Mouse (Mus musculus) frontal cortex, adult 2 months (tissue): ENCODE measurements around the gene Cabp1. TPM values are rescaled to one million over a fixed set of nuclear protein-coding genes. Genes with fewer than 3 reads are reported as not detected.
A peak's percentile ranks its signal among the peaks of the same experiment; 100 is the strongest.

Source experiments
- DNase-seq, 2 experiments: peaks; one replicate each; pipeline ENCODE4 v3.0.0; 2022; ENCODE audit warnings: low spot score in 1 of 2; ENCODE audit errors: extremely low spot score in 1 of 2
- polyA plus RNA-seq: library from polyadenylated mRNA; depleted of rRNA; stranded (reverse); fragments of >200 nt; gene quantifications from 2 replicates; pipeline ENCODE4 v1.2.3, GENCODE M21; 2012; rRNA removed

Gene Cabp1
- 291 and 354 TPM in 2 replicates for polyA plus RNA-seq

GRCm38 (mm10) chr5:115193669-115194625, at the start of gene Cabp1:
Cabp1 (minus strand) TSS chr5:115194381.
- peak in 1 of 2 experiments; percentile 73 for DNase-seq

DNA sequence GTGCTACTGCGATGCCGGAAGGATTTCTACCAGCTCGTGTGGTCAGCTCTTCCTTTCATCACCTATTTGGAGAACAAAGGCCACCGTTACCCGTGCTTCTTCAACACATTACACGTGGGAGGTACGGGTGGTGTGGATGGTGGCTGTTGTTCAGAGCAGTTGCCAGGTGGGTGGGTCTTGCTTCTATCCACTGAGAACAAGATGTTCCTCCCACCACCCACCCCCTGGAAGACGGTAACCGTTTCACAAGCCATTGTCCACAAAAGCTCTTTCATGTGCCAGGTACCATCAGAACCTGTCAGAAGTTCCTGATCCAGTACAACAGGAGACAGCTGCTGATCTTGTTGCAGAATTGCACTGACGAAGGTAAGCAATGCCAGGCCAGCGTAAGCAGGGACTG, 46.0 kb upstream of the Cabp1 start:
- no peak for DNase-seq

- DNase-seq, result no peak
Measured at GRCm38 (mm10) chr5:115238729-115239195, 44.6 kb upstream of the Cabp1 start.

GRCm38 (mm10) chr5:115237803-115238728, 43.9 kb upstream of the Cabp1 start:
- DNase-seq, result peak; percentile 78 to 94

GRCm38 (mm10) chr5:115235786-115236263, 41.6 kb upstream of the Cabp1 start, which contains the start of gene Pop5:
Pop5 (plus strand) TSS chr5:115235836.
- DNase-seq, result peak; percentile 73 to 96

GRCm38 (mm10) chr5:115235323-115235771, 41.2 kb upstream of the Cabp1 start:
- peak; percentile 49 to 77 for DNase-seq

DNA sequence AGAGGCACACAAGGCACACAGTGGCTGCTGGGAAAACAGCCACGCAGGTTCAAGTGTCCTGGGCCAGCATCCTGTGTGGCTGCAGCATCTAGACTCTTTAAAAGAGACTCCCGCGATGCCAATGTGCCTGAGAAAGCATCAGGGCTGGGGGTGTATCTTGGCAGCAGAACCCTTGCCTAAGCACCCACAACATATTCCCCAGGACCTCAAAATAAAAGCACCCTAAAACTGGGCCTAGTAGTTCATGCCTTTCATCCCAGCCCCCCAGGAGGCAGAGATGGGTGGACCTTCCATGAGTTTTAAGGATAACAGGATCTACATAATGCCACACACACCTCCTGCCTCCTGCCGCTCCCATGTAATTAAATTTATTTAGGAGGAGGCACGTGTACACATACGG, 40.3 kb upstream of the Cabp1 start:
- DNase-seq, result peak in 1 of 2 experiments; percentile 54

DNA sequence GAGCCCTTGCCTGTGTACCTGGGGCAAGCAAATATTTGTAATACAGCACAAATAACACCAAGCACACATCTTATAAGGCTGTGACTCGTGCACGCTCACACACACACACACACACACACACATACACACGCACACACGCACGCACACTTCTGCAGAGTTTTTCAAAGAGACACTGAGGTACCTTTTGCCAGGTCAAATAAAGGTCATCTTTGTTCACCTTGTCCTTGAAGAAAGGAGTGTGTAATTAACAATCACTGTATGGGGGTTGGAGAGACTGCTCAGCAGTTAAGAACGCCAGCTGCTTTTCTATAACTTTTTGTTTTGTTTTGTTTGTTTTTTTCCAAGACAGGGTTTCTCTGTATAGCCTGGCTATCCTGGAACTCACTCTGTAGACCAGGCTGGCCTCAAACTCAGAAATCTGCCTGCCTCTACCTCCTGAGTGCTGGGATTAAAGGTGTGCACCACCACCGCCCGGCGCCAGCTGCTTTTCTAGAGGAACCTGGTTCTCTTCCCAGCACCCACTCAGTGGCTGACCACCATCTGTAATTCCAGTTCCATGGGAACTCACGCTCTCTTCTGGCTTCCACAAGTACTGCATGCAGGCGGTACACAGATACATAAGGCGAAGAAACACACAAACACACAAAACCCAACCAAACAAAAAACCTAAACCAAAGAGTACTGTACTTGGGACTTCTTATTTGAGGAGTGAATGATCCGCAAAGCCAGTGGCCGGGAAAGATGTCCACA, 39.0 kb upstream of the Cabp1 start:
- no peak for DNase-seq

DNA sequence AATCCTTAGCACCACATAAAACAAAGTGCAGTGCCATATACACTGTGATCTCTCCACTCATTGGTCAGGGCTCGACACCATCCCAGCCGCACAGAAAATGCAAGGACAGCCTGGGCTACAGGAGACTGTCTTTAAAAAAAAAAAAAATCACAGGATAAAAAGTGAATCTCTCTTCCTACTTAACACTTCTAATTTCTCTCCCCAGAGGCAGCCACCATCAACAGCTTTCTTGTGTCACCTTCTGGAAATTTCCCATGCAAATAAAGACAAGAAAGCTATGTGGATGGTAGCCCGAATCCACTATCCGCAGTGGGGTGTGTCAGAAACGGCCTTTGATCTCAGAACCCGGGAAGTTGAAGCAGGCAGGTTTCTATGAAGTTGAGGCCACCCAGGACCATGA, 38.3 kb upstream of the Cabp1 start:
- no peak for DNase-seq

GRCm38 (mm10) chr5:115231552-115232120, 37.5 kb upstream of the Cabp1 start:
- DNase-seq, result no peak

DNA sequence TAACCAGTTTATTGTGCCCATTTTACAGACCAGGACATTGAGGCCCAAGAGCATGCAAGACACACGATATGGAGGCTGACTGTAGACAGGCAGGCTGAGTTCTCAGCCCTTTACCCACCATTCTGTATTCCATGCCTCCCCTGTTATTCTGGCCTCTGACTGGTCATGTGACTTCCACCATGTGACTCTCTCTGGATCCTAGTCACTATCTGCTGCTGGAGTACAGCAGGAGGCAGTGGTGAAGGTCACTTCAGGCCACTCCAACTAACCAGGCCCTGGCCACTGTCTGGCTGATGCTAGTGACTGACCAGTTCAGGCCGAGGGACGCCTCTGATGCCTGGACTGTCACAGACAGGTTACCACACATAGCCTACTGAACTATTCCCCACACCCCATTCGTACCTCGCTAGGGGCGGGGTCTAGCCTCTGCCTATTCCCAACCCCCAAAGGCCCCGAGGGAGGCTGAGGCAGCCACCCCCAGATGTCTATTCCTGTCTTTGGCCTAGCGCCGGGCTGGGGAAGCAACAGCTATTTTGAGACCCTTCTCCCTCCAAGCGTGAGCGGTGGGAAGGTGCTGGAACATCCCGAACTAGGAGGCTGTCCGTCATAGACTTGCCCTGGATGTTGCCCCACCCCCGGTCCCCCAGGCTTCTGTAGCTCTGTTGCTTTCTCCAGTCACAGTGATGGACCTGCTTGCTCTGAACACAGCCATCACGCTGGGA, 36.8 kb upstream of the Cabp1 start:
- DNase-seq, result peak; percentile 69 to 81

GRCm38 (mm10) chr5:115222485-115222884, 28.3 kb upstream of the Cabp1 start:
- DNase-seq, result no peak

DNA sequence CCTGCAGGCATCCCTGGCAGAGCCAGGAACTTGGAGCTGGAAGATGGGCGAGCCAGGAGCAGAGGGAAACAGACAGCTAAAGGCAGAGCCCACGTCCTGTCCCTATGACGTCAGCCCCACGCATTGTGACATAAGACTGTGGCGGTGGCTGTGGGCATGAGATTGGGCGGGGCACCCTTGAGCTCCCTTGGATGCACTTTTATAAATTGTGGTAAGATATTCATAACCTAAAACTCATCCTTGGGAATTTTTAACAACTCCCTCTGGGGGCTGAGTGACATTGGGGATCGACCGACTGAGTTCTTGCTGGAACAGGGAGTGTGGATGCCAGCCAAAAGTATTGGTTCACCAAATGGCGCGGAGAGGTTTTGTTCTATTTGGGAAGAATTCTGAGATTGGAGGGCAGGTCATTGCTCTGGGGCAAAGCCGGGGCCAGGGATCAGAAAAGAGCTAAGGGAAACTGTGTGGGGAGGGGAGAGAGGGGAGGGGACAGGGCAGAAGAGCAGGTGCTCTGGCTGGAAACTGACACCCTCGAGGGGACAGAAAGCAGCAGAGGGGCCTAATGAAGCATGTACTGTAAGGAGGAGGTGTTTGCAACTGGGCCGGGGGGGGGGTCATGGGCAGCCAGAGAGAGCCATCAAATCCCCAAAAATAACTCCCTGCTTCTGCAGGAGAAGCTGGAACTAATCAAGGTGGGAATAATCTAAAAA, 26.9 kb upstream of the Cabp1 start:
- DNase-seq, result peak; percentile 65 to 83

DNA sequence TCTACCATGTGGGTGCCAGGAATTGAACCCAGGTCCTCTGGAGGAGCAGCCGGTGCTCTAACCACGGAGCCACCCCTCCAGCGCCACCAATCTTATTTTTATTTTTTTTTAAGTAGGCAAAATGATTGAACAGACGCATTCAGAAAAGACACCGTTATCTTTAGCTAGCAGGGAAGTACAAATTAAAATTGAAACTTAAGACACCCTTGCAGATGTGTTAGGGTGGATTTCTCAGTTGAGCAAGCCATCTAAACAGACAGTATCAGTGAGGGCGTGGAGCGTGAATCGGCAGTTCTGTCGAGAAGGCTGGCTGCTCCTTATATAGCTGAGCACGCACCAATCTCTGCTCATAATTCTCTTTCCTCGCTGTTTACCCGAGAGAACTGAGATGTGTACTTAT, 23.8 kb upstream of the Cabp1 start:
- DNase-seq, result no peak

- DNase-seq, result no peak
Measured at GRCm38 (mm10) chr5:115215273-115216185, 21.3 kb upstream of the Cabp1 start.

DNA sequence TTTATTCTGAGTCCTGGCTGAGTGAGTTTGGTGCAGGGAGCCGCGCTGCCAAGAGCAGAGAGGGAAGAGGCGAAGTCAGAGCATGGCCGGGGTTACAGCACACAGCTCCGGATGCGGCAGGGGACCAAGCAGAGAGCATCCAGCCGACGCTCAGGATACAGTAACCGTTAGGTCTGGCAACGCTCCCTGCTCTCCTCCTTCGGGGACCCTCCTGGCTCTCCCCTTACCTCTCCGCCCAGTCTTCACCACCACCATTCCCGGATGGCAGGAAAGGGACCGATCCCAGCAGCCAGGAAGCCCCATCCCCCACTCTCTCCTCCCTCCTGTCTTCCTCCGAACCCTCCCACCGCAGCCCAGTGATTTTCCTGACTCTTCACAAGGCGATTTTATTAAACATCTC, 20.7 kb upstream of the Cabp1 start:
- peak in 1 of 2 experiments; percentile 79 for DNase-seq

GRCm38 (mm10) chr5:115212861-115213260, 18.7 kb upstream of the Cabp1 start:
- peak in 1 of 2 experiments; percentile 68 for DNase-seq
